Mouse (Mus musculus) limb, embryonic 11.5 days (tissue): ENCODE data around the gene Krt7. TPM values are rescaled to one million over a fixed set of nuclear protein-coding genes. Genes with fewer than 3 reads are reported as not detected.

Source experiments
- ATAC-seq: fragments of 200-750 bp; cut with Nextera tagmentation; 2 replicates; pipeline ENCODE4 v1.8.0; 2017; ENCODE audit warnings: low read depth; ENCODE audit not compliant: insufficient number of reproducible peaks, low FRiP score, low TSS enrichment
- DNase-seq: peaks from one replicate; pipeline ENCODE4 v3.0.0-alpha.2; 2015; ENCODE audit warnings: low spot score
- H3K27ac ChIP-seq: fragments of 300-500 bp; sonication (generic); replicated peaks from 2 replicates; pipeline ENCODE4 v1.5.1; 2014; ENCODE audit warnings: low read depth, mild to moderate bottlenecking, low read length
- H3K27me3 ChIP-seq: fragments of 300-500 bp; sonication (generic); 2 replicates; pipeline ENCODE4 v1.6.1; 2014; ENCODE audit warnings: mild to moderate bottlenecking, low read length, mixed read lengths; ENCODE audit not compliant: control insufficient read depth, insufficient read depth
- H3K36me3 ChIP-seq: fragments of 300-500 bp; sonication (generic); 2 replicates; pipeline ENCODE4 v1.6.1; 2014; ENCODE audit warnings: mild to moderate bottlenecking, low read length, moderate library complexity, mixed read lengths; ENCODE audit not compliant: control insufficient read depth, insufficient read depth
- H3K4me1 ChIP-seq: fragments of 300-500 bp; sonication (generic); 2 replicates; pipeline ENCODE4 v1.6.1; 2014; ENCODE audit warnings: low read length, mixed read lengths; ENCODE audit not compliant: control insufficient read depth, insufficient read depth
- H3K4me2 ChIP-seq: fragments of 300-500 bp; sonication (generic); 2 replicates; pipeline ENCODE4 v1.6.1; 2014; ENCODE audit warnings: low read depth, mild to moderate bottlenecking, moderate library complexity; ENCODE audit not compliant: severe bottlenecking
- H3K4me3 ChIP-seq: fragments of 300-500 bp; sonication (generic); 2 replicates; pipeline ENCODE4 v1.5.1; 2014; ENCODE audit warnings: low read depth, low read length
- H3K9ac ChIP-seq: fragments of 300-500 bp; sonication (generic); 2 replicates; pipeline ENCODE4 v1.6.1; 2014; ENCODE audit warnings: mild to moderate bottlenecking, low read length
- H3K9me3 ChIP-seq: fragments of 300-500 bp; sonication (generic); 2 replicates; pipeline ENCODE4 v1.6.1; 2016; ENCODE audit warnings: low read length; ENCODE audit not compliant: control insufficient read depth
- WGBS: fragments of 180-500 bp; shearing (Covaris S2); extraction: QIAGEN DNeasy Blood & Tissue Kit; methylation state at CpG from one replicate; pipeline ENCODE4 v1.1.7; 2014; 5-methylcytosine and 5-hydroxymethylcytosine counted together
- polyA plus RNA-seq: library from polyadenylated mRNA; unstranded; fragments of >200 nt; fragmentation: Nextera tagmentation; extraction: Ambion mirVana; gene quantifications from 2 replicates; pipeline ENCODE4 v1.2.1, GENCODE M21; 2014

Krt7 gene
- polyA plus RNA-seq, 1 experiment from 2014 or later = 15.2 TPM

- H3K4me1 ChIP-seq = peaks cover 9% of the 10 kb centered on the region; the same call in 1 of the 2 replicates
- DNase-seq = no peak
- H3K27ac ChIP-seq = no peak overlapping the region
- no peaks in the 10 kb centered on the region for H3K36me3 ChIP-seq
- no peak overlapping the region for H3K9ac ChIP-seq
- ATAC-seq = no peak
- no peaks in the 10 kb centered on the region for H3K9me3 ChIP-seq
- H3K27me3 ChIP-seq = no peaks in the 10 kb centered on the region
- H3K4me2 ChIP-seq = no peak overlapping the region
- no peak overlapping the region for H3K4me3 ChIP-seq
- WGBS = 87% methylated on average over 16 of the region's 16 CpGs
These were observed 37.5 kb upstream of the Krt7 start for GRCm38 (mm10) chr15:101373286-101373898.

DNA sequence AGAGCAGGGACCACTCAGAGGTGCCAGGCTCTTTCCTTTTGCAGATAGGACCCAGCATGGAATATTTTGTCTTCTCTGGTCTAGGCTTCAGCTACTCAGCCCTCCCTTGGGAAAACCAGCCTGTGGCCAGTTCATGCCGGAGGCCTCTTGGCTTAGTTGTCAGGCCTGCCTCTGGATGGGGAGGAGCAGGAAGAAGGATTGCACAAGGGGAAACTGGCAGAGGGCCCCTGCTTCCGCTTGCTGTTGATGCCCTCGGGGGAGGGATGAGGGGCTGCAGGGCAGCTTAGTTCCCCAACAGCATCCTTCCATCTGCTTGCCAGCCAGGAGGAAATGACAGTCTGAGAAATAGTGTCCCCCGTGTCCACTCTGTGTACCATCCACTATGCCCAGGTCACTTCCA lies 36.0 kb upstream of the Krt7 start:
- no peak for DNase-seq
- no peaks in the 10 kb centered on the region for H3K27me3 ChIP-seq
- H3K4me1 ChIP-seq = peaks cover 5% of the 10 kb centered on the region; the same call in 1 of the 2 replicates
- H3K9me3 ChIP-seq = no peaks in the 10 kb centered on the region
- H3K9ac ChIP-seq = no peak overlapping the region
- no peak overlapping the region for H3K4me3 ChIP-seq
- ATAC-seq = no peak
- H3K4me2 ChIP-seq = no peak overlapping the region
- H3K27ac ChIP-seq = no peak overlapping the region
- H3K36me3 ChIP-seq = no peaks in the 10 kb centered on the region
- WGBS = 52% methylated on average over 4 of the region's 4 CpGs

GRCm38 (mm10) chr15:101375956-101376775 lies 34.7 kb upstream of the Krt7 start:
- no peak overlapping the region for H3K4me3 ChIP-seq
- DNase-seq (no peak), ATAC-seq (no peak)
- H3K4me2 ChIP-seq = no peak overlapping the region
- no peak overlapping the region for H3K27ac ChIP-seq
- 75% methylated on average over 6 of the region's 6 CpGs for WGBS
- H3K9me3 ChIP-seq = no peaks in the 10 kb centered on the region
- H3K36me3 ChIP-seq = no peaks in the 10 kb centered on the region
- 0 out of 2 replicates have a peak, but pooled peaks cover 5% of the 10 kb centered on the region for H3K4me1 ChIP-seq
- no peak overlapping the region for H3K9ac ChIP-seq
- no peaks in the 10 kb centered on the region; the same call in 1 of the 2 replicates for H3K27me3 ChIP-seq

DNA sequence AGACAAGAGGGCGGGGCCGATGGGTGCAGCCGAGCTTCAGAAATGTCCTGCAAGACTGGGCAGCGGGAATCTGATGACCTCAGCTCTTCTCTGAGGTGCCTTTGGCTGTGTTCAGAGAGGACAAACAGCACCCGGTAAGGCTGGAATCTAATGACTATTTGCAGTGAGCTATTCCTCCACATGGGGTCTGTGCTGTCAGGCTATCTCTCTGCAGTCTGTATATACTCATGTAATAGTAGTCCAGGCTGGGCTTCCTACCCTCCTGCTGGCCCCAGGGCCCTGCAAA lies 34.1 kb upstream of the Krt7 start:
- ATAC-seq = no peak
- Histone ChIP-seq H3K4me1 (0 out of 2 replicates have a peak, but pooled peaks cover 5% of the 10 kb centered on the region), H3K9ac (no peak overlapping the region), H3K36me3 (no peaks in the 10 kb centered on the region), H3K27me3 (no peaks in the 10 kb centered on the region; the same call in 1 of the 2 replicates), H3K27ac (no peak overlapping the region), H3K9me3 (no peaks in the 10 kb centered on the region), H3K4me3 (no peak overlapping the region), H3K4me2 (no peak overlapping the region)
- WGBS = 74% methylated on average over 5 of the region's 5 CpGs
- no peak for DNase-seq

DNA sequence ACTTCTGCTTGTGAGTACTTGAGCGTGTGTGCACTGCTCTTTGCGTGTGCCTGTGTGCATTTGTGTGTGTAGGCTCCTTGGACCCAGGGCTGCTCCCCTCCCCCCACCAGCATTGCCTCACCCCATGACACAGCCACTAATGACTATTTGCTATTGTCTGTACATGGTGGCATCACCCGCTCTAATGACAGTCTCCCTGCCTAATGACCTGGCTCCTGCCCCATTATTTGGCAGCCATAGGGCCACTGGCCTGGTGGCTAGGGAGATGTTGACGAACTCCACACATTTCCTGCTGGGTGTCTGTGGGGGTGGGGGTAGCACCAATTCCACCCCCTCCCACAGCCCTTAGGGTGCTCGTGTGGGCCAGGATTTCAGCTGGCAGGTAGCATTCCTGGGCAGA lies 32.2 kb upstream of the Krt7 start:
- 70% methylated on average over 5 of the region's 5 CpGs for WGBS
- no peaks in the 10 kb centered on the region for H3K9me3 ChIP-seq

DNA sequence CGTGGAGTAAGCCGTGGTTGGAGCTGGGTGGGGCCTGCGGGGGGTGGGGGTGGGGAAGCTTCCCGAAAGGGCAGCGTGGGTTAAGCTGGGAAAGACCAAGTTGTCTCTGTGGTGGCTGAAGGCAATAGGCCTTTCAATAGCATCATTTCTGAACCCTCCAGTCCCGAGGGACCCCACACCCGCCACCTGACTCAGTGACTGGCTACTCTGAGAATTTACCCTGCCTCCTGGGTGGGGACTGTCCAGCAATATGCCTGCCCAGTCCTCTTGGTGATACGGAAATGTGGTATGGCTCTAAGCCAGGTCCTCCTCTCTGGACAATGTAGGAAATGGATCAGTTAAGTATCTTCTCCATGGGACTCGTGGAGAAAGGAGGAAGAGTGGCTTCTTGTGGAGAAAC lies 29.1 kb upstream of the Krt7 start:
- Histone ChIP-seq H3K9me3 (no peaks in the 10 kb centered on the region), H3K4me1 (0 out of 2 replicates have a peak, but pooled peaks cover 2% of the 10 kb centered on the region), H3K4me3 (no peak overlapping the region), H3K27me3 (no peaks in the 10 kb centered on the region; the same call in 1 of the 2 replicates), H3K4me2 (no peak overlapping the region), H3K9ac (no peak overlapping the region), H3K36me3 (no peaks in the 10 kb centered on the region), H3K27ac (no peak overlapping the region)
- DNase-seq = no peak
- ATAC-seq = no peak
- 69% methylated on average over 9 of the region's 9 CpGs for WGBS

More for the DNA sequence above, 32.2 kb upstream of the Krt7 start:
- H3K27me3 ChIP-seq = no peaks in the 10 kb centered on the region; the same call in 1 of the 2 replicates
- no peaks in the 10 kb centered on the region for H3K36me3 ChIP-seq
- no peak for ATAC-seq
- no peak overlapping the region for H3K4me3 ChIP-seq
- H3K4me2 ChIP-seq = no peak overlapping the region
- 0 out of 2 replicates have a peak, but pooled peaks cover 5% of the 10 kb centered on the region for H3K4me1 ChIP-seq
- no peak overlapping the region for H3K9ac ChIP-seq
- DNase-seq = no peak
- no peak overlapping the region for H3K27ac ChIP-seq

- no peaks in the 10 kb centered on the region for H3K36me3 ChIP-seq
- H3K27me3 ChIP-seq = no peaks in the 10 kb centered on the region; the same call in 1 of the 2 replicates
- no peak overlapping the region for H3K9ac ChIP-seq
- no peak overlapping the region for H3K4me3 ChIP-seq
- ATAC-seq (no peak), DNase-seq (no peak)
- H3K9me3 ChIP-seq = no peaks in the 10 kb centered on the region
- 0 out of 2 replicates have a peak, but pooled peaks cover under 1% of the 10 kb centered on the region for H3K4me1 ChIP-seq
- 74% methylated on average over 11 of the region's 11 CpGs for WGBS
- H3K4me2 ChIP-seq = no peak overlapping the region
- no peak overlapping the region for H3K27ac ChIP-seq
These were observed 28.0 kb upstream of the Krt7 start for GRCm38 (mm10) chr15:101382811-101383210.

- Histone ChIP-seq H3K27ac (no peak overlapping the region), H3K4me1 (peaks cover 4% of the 10 kb centered on the region; the same call in 1 of the 2 replicates), H3K9me3 (no peaks in the 10 kb centered on the region), H3K4me2 (no peak overlapping the region), H3K4me3 (no peak overlapping the region), H3K27me3 (no peaks in the 10 kb centered on the region; the same call in 1 of the 2 replicates), H3K9ac (no peak overlapping the region), H3K36me3 (no peaks in the 10 kb centered on the region)
- ATAC-seq (no peak), DNase-seq (no peak)
- WGBS = 74% methylated on average over 7 of the region's 7 CpGs
These were observed 26.2 kb upstream of the Krt7 start for GRCm38 (mm10) chr15:101384610-101385009.
